Mouse (Mus musculus) gastrocnemius, adult 2 months (tissue): Measurements from ENCODE around the gene Tbx20. TPM values are rescaled to one million over a fixed set of nuclear protein-coding genes. Genes with fewer than 3 reads are reported as not detected.

ENCODE experiments used
- DNase-seq: peaks from one replicate; pipeline ENCODE4 v3.0.0; 2022
- H3K27ac ChIP-seq: fragments of 200-600 bp; 2 replicates; pipeline ENCODE4 v1.8.1; 2022; ENCODE audit warnings: mild to moderate bottlenecking
- H3K4me3 ChIP-seq: fragments of 200-600 bp; 2 replicates; pipeline ENCODE4 v1.8.1; 2022; ENCODE audit warnings: mild to moderate bottlenecking, moderate library complexity
- CTCF ChIP-seq: fragments of 200-600 bp; IDR thresholded peaks from 2 replicates; pipeline ENCODE4 v1.8.1; 2022; ENCODE audit warnings: antibody characterized with exemption, mild to moderate bottlenecking, moderate library complexity
- intact Hi-C: fragments of 180-260 bp; cut with DNase I; formaldehyde crosslinking; loops from one replicate; pipeline ENCODE4 v1.15.1; 2025
- total RNA-seq, 2 experiments: library from RNA; stranded (reverse); gene quantifications; 2 replicates each; pipeline ENCODE4 v1.2.3; 2021

Tbx20 gene
- total RNA-seq, 2 experiments from 2014 or later: not detected

- intact Hi-C loops: no loop called here
- TF ChIP-seq CTCF: no peak
- no peak overlapping the region for H3K4me3 ChIP-seq
- H3K27ac ChIP-seq: no peak overlapping the region
- DNase-seq: no peak
Measured at GRCm38 (mm10) chr9:24775567-24775966, 1.5 kb upstream of the Tbx20 start.

- intact Hi-C loops: no loop called here
- no peak overlapping the region for H3K27ac ChIP-seq
- no peak for TF ChIP-seq CTCF
- no peak for DNase-seq
- H3K4me3 ChIP-seq: no peak overlapping the region
Measured at GRCm38 (mm10) chr9:24775001-24775400, 898 bp upstream of the Tbx20 start.

- TF ChIP-seq CTCF: no peak
- DNase-seq: no peak
- H3K27ac ChIP-seq: no peak overlapping the region
- H3K4me3 ChIP-seq: peak overlapping the region; percentile 43; the same call in 1 of the 2 replicates
- intact Hi-C loops: no loop called here
Measured at GRCm38 (mm10) chr9:24773669-24774068, 434 bp downstream of the Tbx20 start.

- no peak overlapping the region for H3K4me3 ChIP-seq
- intact Hi-C loops: no loop called here
- no peak for TF ChIP-seq CTCF
Measured at GRCm38 (mm10) chr9:24773171-24773570, 932 bp downstream of the Tbx20 start.

GRCm38 (mm10) chr9:24772431-24773120 is 1.5 kb downstream of the Tbx20 start:
- no peak for DNase-seq
- no peak overlapping the region for H3K27ac ChIP-seq

More at GRCm38 (mm10) chr9:24773171-24773570, 932 bp downstream of the Tbx20 start:
- H3K27ac ChIP-seq: no peak overlapping the region
- DNase-seq: no peak

GRCm38 (mm10) chr9:24771713-24772112 is 2.4 kb downstream of the Tbx20 start:
- Histone ChIP-seq H3K4me3 (no peak overlapping the region), H3K27ac (no peak overlapping the region)
- intact Hi-C loops: no loop called here
- no peak for TF ChIP-seq CTCF
- DNase-seq: no peak

More at GRCm38 (mm10) chr9:24772431-24773120, 1.5 kb downstream of the Tbx20 start:
- TF ChIP-seq CTCF: no peak
- H3K4me3 ChIP-seq: no peak overlapping the region
- intact Hi-C loops: no loop called here

- intact Hi-C loops: no loop called here
- no peak for TF ChIP-seq CTCF
- Histone ChIP-seq H3K4me3 (no peak overlapping the region), H3K27ac (no peak overlapping the region)
- DNase-seq: no peak
Measured at GRCm38 (mm10) chr9:24770941-24771405, 3.1 kb downstream of the Tbx20 start.

- intact Hi-C loops: no loop called here
- no peak for TF ChIP-seq CTCF
- DNase-seq: no peak
- Histone ChIP-seq H3K4me3 (peak overlapping the region; percentile 52), H3K27ac (no peak overlapping the region)
Measured at GRCm38 (mm10) chr9:24770149-24770940, 3.8 kb downstream of the Tbx20 start.

- TF ChIP-seq CTCF: no peak
- no peak overlapping the region for H3K27ac ChIP-seq
- peak overlapping the region; percentile 52; the same call in 1 of the 2 replicates for H3K4me3 ChIP-seq
- no peak for DNase-seq
- intact Hi-C loops: no loop called here
Measured at GRCm38 (mm10) chr9:24769611-24770010, 4.5 kb downstream of the Tbx20 start.

- DNase-seq: no peak
- intact Hi-C loops: no loop called here
- no peak for TF ChIP-seq CTCF
- Histone ChIP-seq H3K27ac (no peak overlapping the region), H3K4me3 (no peak overlapping the region)
Measured at GRCm38 (mm10) chr9:24767056-24767455, 7.0 kb downstream of the Tbx20 start.

- DNase-seq: no peak
- Histone ChIP-seq H3K4me3 (no peak overlapping the region), H3K27ac (no peak overlapping the region)
- no peak for TF ChIP-seq CTCF
- intact Hi-C loops: no loop called here
Measured at GRCm38 (mm10) chr9:24765572-24765971, 8.5 kb downstream of the Tbx20 start.

GRCm38 (mm10) chr9:24760461-24760860 is 13.6 kb downstream of the Tbx20 start:
- intact Hi-C loops: no loop called here
- no peak for DNase-seq
- Histone ChIP-seq H3K27ac (no peak overlapping the region), H3K4me3 (no peak overlapping the region)
- peak; percentile 32 for TF ChIP-seq CTCF

- intact Hi-C loops: no loop called here
- DNase-seq: no peak
- Histone ChIP-seq H3K4me3 (no peak overlapping the region), H3K27ac (no peak overlapping the region)
- no peak for TF ChIP-seq CTCF
Measured at GRCm38 (mm10) chr9:24744958-24745357, 29.1 kb downstream of the Tbx20 start.
